Mouse (Mus musculus) kidney, adult 2 months (tissue): ENCODE results near the gene Slc3a2.

ENCODE experiments used
- CTCF ChIP-seq: fragments of 200-500 bp; conservative IDR thresholded peaks from 2 replicates; pipeline ENCODE4 v1.5.1; 2011; ENCODE audit warnings: low read depth, mild to moderate bottlenecking, control low read depth, low read length, moderate library complexity, mixed read lengths; ENCODE audit not compliant: insufficient read depth, insufficient read length
- POLR2A ChIP-seq: fragments of 200-500 bp; IDR thresholded peaks from one replicate; pipeline ENCODE4 v1.6.1; 2011; ENCODE audit warnings: low read depth, low read length, control low read depth

DNA sequence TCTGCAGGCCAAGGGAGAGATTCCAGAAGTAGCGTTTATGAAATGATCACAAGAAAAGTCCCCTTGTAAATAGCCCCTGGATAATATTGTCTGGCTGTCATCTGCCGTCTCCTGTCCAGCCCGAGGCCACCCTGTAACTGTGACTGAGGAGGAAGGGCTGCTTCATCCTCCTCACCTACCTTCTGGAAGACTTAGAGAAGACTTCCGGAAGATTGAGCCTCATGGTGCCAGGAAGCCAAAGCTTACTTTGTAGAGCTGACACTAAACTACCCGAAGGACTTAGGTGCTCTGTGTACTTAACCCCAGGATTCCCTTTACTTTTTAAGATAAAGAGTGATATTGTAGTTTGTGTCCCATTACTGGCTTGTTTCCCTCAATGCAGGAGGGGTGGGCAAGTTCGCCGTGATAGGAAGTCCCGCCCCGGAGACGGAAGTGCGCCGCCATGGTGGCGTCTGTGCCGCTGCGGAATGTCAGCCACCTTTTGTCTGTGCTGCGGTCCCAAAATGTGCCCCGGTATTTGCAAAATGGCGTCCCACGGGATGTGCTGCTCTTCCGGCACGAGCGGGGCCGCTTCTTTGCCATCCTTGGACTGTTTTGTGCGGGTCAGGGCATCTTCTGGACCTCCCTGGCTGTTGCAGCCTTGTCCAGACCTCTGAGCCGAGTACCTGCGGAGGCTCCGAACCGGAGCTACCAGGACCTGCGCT lies 47.5 kb upstream of the Slc3a2 start, which contains the start of gene Tmem223:
- TF ChIP-seq POLR2A (peak; percentile 72), CTCF (no peak)
